Mouse (Mus musculus) bone marrow macrophage, adult 2 months (primary cell): Measurements from ENCODE around the gene Herpud2.

ENCODE experiments used
- CTCF ChIP-seq: IDR thresholded peaks from 2 replicates; pipeline ENCODE4 v1.5.1; 2012; ENCODE audit warnings: low read depth, mild to moderate bottlenecking, low read length, moderate library complexity
- POLR2A ChIP-seq: IDR thresholded peaks from 2 replicates; pipeline ENCODE4 v1.6.1; 2012; ENCODE audit warnings: mild to moderate bottlenecking, low read depth, low read length, borderline replicate concordance

DNA sequence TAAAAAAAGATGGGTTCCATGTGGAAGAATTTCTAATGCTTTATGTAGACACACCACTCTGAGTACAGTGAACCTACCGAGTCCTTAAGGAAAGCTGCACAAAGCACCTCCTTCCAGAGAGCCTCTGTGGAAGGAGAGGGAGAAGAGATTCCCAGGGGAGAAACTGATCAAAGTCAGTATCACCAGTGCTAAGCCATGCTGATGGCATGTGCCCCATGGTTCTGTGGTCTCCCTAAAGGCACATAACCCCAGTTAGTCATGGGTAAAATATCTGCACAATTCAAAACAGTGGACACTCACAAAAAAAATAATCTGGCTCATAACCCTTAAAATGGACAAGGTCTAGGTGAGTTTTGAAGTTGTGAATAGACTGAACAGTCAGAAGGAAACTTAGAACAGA lies 48.7 kb downstream of the Herpud2 start:
- TF ChIP-seq POLR2A = no peak
- no peak for TF ChIP-seq CTCF
